Mouse (Mus musculus): ENCODE results near the gene Grb7. TPM values are rescaled to one million over a fixed set of nuclear protein-coding genes. Genes with fewer than 3 reads are reported as not detected.

Gene Grb7
- polyA plus RNA-seq, 1 experiment from 2014 or later = 37.2 TPM

GRCm38 (mm10) chr11:98455484-98455883 lies 9.3 kb downstream of the Grb7 start:
- WGBS (ENCODE audit: insufficient replicate concordance) = 76% methylated on average over 4 of the region's 4 CpGs
- ATAC-seq = no peak

GRCm38 (mm10) chr11:98456545-98456944 lies 10.4 kb downstream of the Grb7 start:
- no peak overlapping the region for H3K4me2 ChIP-seq (ENCODE audit: low read depth, low read length)
- ATAC-seq (0 out of 2 replicates have a peak, but pooled peaks have one; percentile 2), DNase-seq (no peak)
- peaks cover 23% of the 10 kb centered on the region for H3K36me3 ChIP-seq (replicated peaks; ENCODE audit: insufficient read depth, low read length)
- peaks cover 19% of the 10 kb centered on the region for H3K27me3 ChIP-seq (ENCODE audit: insufficient read depth, low read length)
- H3K27ac ChIP-seq (ENCODE audit: low read depth) = no peak overlapping the region
- peaks cover 10% of the 10 kb centered on the region for H3K4me1 ChIP-seq (ENCODE audit: insufficient read depth)
- no peak overlapping the region for H3K4me3 ChIP-seq (ENCODE audit: low read depth, low read length)
- H3K9me3 ChIP-seq (ENCODE audit: low read length) = no peaks in the 10 kb centered on the region
- TF ChIP-seq CTCF (IDR thresholded peaks at IDR 0.05; ENCODE audit: low read depth) (no peak), EP300 (IDR thresholded peaks at IDR 0.05; ENCODE audit: low read depth) (no peak)
- H3K9ac ChIP-seq (replicated peaks) = no peak overlapping the region
- WGBS (ENCODE audit: insufficient replicate concordance) = 60% methylated on average over 5 of the region's 5 CpGs

More at GRCm38 (mm10) chr11:98455484-98455883, 9.3 kb downstream of the Grb7 start:
- Histone ChIP-seq H3K27me3 (ENCODE audit: insufficient read depth, low read length) (peaks cover 19% of the 10 kb centered on the region), H3K4me3 (ENCODE audit: low read depth, low read length) (no peak overlapping the region), H3K4me2 (ENCODE audit: low read depth, low read length) (no peak overlapping the region), H3K4me1 (ENCODE audit: insufficient read depth) (peaks cover 13% of the 10 kb centered on the region), H3K9me3 (ENCODE audit: low read length) (no peaks in the 10 kb centered on the region), H3K36me3 (replicated peaks; ENCODE audit: insufficient read depth, low read length) (peaks cover 23% of the 10 kb centered on the region), H3K27ac (ENCODE audit: low read depth) (no peak overlapping the region), H3K9ac (replicated peaks) (no peak overlapping the region)
- peak; percentile 51 for DNase-seq
- TF ChIP-seq CTCF (IDR thresholded peaks at IDR 0.05; ENCODE audit: low read depth) = peak; percentile 55
- no peak for TF ChIP-seq EP300 (IDR thresholded peaks at IDR 0.05; ENCODE audit: low read depth)

DNA sequence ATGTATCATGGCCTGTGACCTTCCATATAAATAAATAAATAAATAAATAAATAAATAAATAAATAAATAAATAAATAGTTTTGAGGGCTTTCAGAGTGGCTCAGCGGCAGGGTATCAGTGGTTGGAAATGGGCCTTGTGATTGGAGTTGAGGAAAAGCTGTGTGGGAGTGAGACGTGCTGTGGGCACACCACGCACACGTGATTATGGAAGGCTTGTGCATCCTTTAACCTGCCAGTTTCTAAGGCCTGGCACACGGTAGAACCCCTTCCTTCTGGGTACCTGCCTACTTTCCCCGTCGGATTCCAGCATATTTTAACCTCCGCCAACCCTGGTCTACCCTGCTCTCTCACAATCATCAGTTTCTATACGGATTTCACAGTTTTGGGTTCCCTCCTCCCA lies 10.8 kb downstream of the Grb7 start:
- WGBS (ENCODE audit: insufficient replicate concordance) = 20% methylated on average over 9 of the region's 9 CpGs
- Histone ChIP-seq H3K27me3 (ENCODE audit: insufficient read depth, low read length) (peaks cover 19% of the 10 kb centered on the region), H3K27ac (ENCODE audit: low read depth) (no peak overlapping the region)

GRCm38 (mm10) chr11:98457367-98458120 lies 11.3 kb downstream of the Grb7 start:
- DNase-seq (peak; percentile 92), ATAC-seq (peak; percentile 76)
- Histone ChIP-seq H3K27me3 (ENCODE audit: insufficient read depth, low read length) (peaks cover 19% of the 10 kb centered on the region), H3K36me3 (replicated peaks; ENCODE audit: insufficient read depth, low read length) (peaks cover 23% of the 10 kb centered on the region), H3K4me1 (ENCODE audit: insufficient read depth) (peaks cover 10% of the 10 kb centered on the region), H3K9me3 (ENCODE audit: low read length) (no peaks in the 10 kb centered on the region), H3K9ac (replicated peaks) (peak overlapping the region; percentile 60), H3K4me2 (ENCODE audit: low read depth, low read length) (peak overlapping the region; percentile 92), H3K4me3 (ENCODE audit: low read depth, low read length) (peak overlapping the region; percentile 62), H3K27ac (ENCODE audit: low read depth) (peak overlapping the region; percentile 69)
- TF ChIP-seq EP300 (IDR thresholded peaks at IDR 0.05; ENCODE audit: low read depth) (no peak), CTCF (IDR thresholded peaks at IDR 0.05; ENCODE audit: low read depth) (peak; percentile 64)
- 0% methylated on average over 20 of the region's 64 CpGs for WGBS (ENCODE audit: insufficient replicate concordance)

More for the DNA sequence above, 10.8 kb downstream of the Grb7 start:
- TF ChIP-seq CTCF (IDR thresholded peaks at IDR 0.05; ENCODE audit: low read depth) (no peak), EP300 (IDR thresholded peaks at IDR 0.05; ENCODE audit: low read depth) (no peak)
- H3K9me3 ChIP-seq (ENCODE audit: low read length) = no peaks in the 10 kb centered on the region
- DNase-seq = no peak
- H3K9ac ChIP-seq (replicated peaks) = no peak overlapping the region
- H3K4me3 ChIP-seq (ENCODE audit: low read depth, low read length) = peak overlapping the region; percentile 62
- H3K36me3 ChIP-seq (replicated peaks; ENCODE audit: insufficient read depth, low read length) = peaks cover 23% of the 10 kb centered on the region
- peaks cover 10% of the 10 kb centered on the region for H3K4me1 ChIP-seq (ENCODE audit: insufficient read depth)
- H3K4me2 ChIP-seq (ENCODE audit: low read depth, low read length) = peak overlapping the region; percentile 92
- peak; percentile 12 for ATAC-seq

- Histone ChIP-seq H3K4me2 (ENCODE audit: low read depth, low read length) (peak overlapping the region; percentile 92), H3K4me3 (ENCODE audit: low read depth, low read length) (peak overlapping the region; percentile 62), H3K4me1 (ENCODE audit: insufficient read depth) (peaks cover 10% of the 10 kb centered on the region), H3K27ac (ENCODE audit: low read depth) (peak overlapping the region; percentile 69), H3K36me3 (replicated peaks; ENCODE audit: insufficient read depth, low read length) (peaks cover 17% of the 10 kb centered on the region), H3K9ac (replicated peaks) (peak overlapping the region; percentile 60), H3K9me3 (ENCODE audit: low read length) (no peaks in the 10 kb centered on the region), H3K27me3 (ENCODE audit: insufficient read depth, low read length) (peaks cover 19% of the 10 kb centered on the region)
- no peak for TF ChIP-seq EP300 (IDR thresholded peaks at IDR 0.05; ENCODE audit: low read depth)
- TF ChIP-seq CTCF (IDR thresholded peaks at IDR 0.05; ENCODE audit: low read depth) = no peak
- 4% methylated on average over 20 of the region's 30 CpGs for WGBS (ENCODE audit: insufficient replicate concordance)
- DNase-seq (no peak), ATAC-seq (peak; percentile 4)
These were observed 12.2 kb downstream of the Grb7 start for GRCm38 (mm10) chr11:98458121-98458990.
